ENCODE assay signal across 11 mouse cellular contexts in genomic region chr11:88515736-88516583, GRCm38 (mm10).
A peak's percentile ranks its signal among the peaks of the same experiment; 100 is the strongest.
DNase-seq lines count a peak whose midpoint lies in the region; ATAC-seq lines count a peak whose summit lies in the region.
"Had no signal": no experiment of that assay in that cellular context is flagged by ENCODE, and none has a peak within 500 bp of the region (broad histone marks: within the 10 kb centered on the region; RNA-seq: fewer than 3 reads in every experiment).

No protein-coding gene starts in this region.

- H3K4me1 ChIP-seq in heart, embryonic 16.5 days (ENCODE audit: control insufficient read depth, insufficient read depth, low read length) = peaks cover 52% of the 10 kb centered on the region
- peaks cover 44% of the 10 kb centered on the region for H3K4me1 ChIP-seq in kidney, embryonic 16.5 days (ENCODE audit: insufficient read depth, low read length)

- H3K4me2 ChIP-seq in heart, embryonic 16.5 days (ENCODE audit: low read depth, low read length) = peak overlapping the region; percentile 30
- H3K4me2 ChIP-seq in kidney, embryonic 16.5 days (replicated peaks; ENCODE audit: low read depth, low read length) = no peak overlapping the region
- H3K4me2 ChIP-seq: liver, embryonic 15.5 days had no signal

- no peaks in the 10 kb centered on the region for H3K9me3 ChIP-seq in heart, embryonic 16.5 days (replicated peaks; ENCODE audit: control insufficient read depth, low read length)
- H3K9me3 ChIP-seq in kidney, embryonic 16.5 days (ENCODE audit: low read length) = no peaks in the 10 kb centered on the region
- H3K9me3 ChIP-seq: liver, embryonic 15.5 days had no signal

- H3K4me3 ChIP-seq in heart, embryonic 16.5 days (ENCODE audit: low read length) = no peak overlapping the region
- H3K4me3 ChIP-seq in kidney, embryonic 16.5 days (ENCODE audit: low read length) = no peak overlapping the region
- H3K4me3 ChIP-seq: liver, embryonic 15.5 days had no signal

- 0 out of 2 replicates have a peak, but pooled peaks have one; percentile 39 for ATAC-seq in heart, embryonic 16.5 days (replicated peaks; ENCODE audit: extremely low read depth, insufficient read depth, low FRiP score)
- peak; percentile 32; the same call in 1 of the 2 replicates for ATAC-seq in kidney, embryonic 16.5 days (ENCODE audit: low FRiP score, low TSS enrichment)

- WGBS in heart, embryonic 16.5 days = 56% methylated on average over 6 of the region's 6 CpGs
- WGBS in kidney, embryonic 16.5 days = 52% methylated on average over 6 of the region's 6 CpGs

- DNase-seq in heart, adult 11 months = no peak
- peak; percentile 24 for DNase-seq in CD4-positive helper T cell, adult 2 months (ENCODE audit: low read depth, low spot score)
- DNase-seq in ZHBTc4 (ENCODE audit: low read depth, low spot score) = peak; percentile 43
- DNase-seq in cerebellum, postnatal 36 days = no peak
- no peak for DNase-seq in urinary bladder, postnatal 4 days (ENCODE audit: low spot score in 2 of 2)
- DNase-seq: cerebellum, adult 2 months; layer of hippocampus, adult 9-11 months; thymus, adult 18-20 months had no signal

- no peaks in the 10 kb centered on the region for H3K27me3 ChIP-seq in heart, embryonic 16.5 days (ENCODE audit: control insufficient read depth, insufficient read depth, low read length)
- H3K27me3 ChIP-seq in kidney, embryonic 16.5 days (ENCODE audit: insufficient read depth, low read length) = no peaks in the 10 kb centered on the region
- H3K27me3 ChIP-seq: liver, embryonic 15.5 days had no signal

- no peaks in the 10 kb centered on the region for H3K36me3 ChIP-seq in heart, embryonic 16.5 days (ENCODE audit: control insufficient read depth, insufficient read depth)
- no peaks in the 10 kb centered on the region for H3K36me3 ChIP-seq in kidney, embryonic 16.5 days (ENCODE audit: insufficient read depth, low read length)
- H3K36me3 ChIP-seq: liver, embryonic 15.5 days had no signal

- peak overlapping the region; percentile 90 for H3K27ac ChIP-seq in heart, embryonic 16.5 days (ENCODE audit: low read length)
- H3K27ac ChIP-seq in kidney, embryonic 16.5 days (ENCODE audit: low read length) = peak overlapping the region; percentile 48; the same call in 1 of the 2 replicates
- H3K27ac ChIP-seq: liver, embryonic 15.5 days had no signal

- H3K9ac ChIP-seq in heart, embryonic 16.5 days (ENCODE audit: low read length) = peak overlapping the region; percentile 46
- no peak overlapping the region for H3K9ac ChIP-seq in kidney, embryonic 16.5 days (replicated peaks; ENCODE audit: low read length)
- H3K9ac ChIP-seq: liver, embryonic 15.5 days had no signal

Comparison
In these comparisons a context has a peak if more than half of its experiments do, and no peak if none do; other contexts are left out.
1. DNase-seq: peak in CD4-positive helper T cell, adult 2 months (single experiment) and ZHBTc4 (single experiment); none in heart, adult 11 months (single experiment), cerebellum, postnatal 36 days (0 of 2) and urinary bladder, postnatal 4 days (0 of 2).